Mouse (Mus musculus) MEL (cell line): ENCODE measurements around the gene Ogg1. TPM values are rescaled to one million over a fixed set of nuclear protein-coding genes. Genes with fewer than 3 reads are reported as not detected.

Source experiments
- DNase-seq: peaks from one replicate; pipeline ENCODE4 v3.0.0; 2011; ENCODE audit warnings: low read depth, low spot score
- H3K27ac ChIP-seq: 2 replicates; pipeline ENCODE4 v1.5.1; 2012; ENCODE audit warnings: low read depth, mild to moderate bottlenecking, control low read depth, low read length, moderate library complexity; ENCODE audit not compliant: control insufficient read depth
- H3K27me3 ChIP-seq, 2 experiments: fragments of 150-350 bp in 1 of 2; sonication (generic) in 1 of 2; 2 replicates each; pipeline ENCODE4 v1.6.1; 2012; ENCODE audit warnings: low read length in 2 of 2, mild to moderate bottlenecking in 2 of 2, improper control_type of control experiment in 1 of 2, moderate library complexity in 1 of 2; ENCODE audit not compliant: insufficient read depth in 2 of 2, control insufficient read depth in 1 of 2
- H3K36me3 ChIP-seq, 2 experiments: 2 replicates each; pipeline ENCODE4 v1.6.1; 2012 to 2014; ENCODE audit warnings: low read length in 2 of 2, improper control_type of control experiment in 1 of 2, inconsistent platforms in 1 of 2, mild to moderate bottlenecking in 1 of 2; ENCODE audit not compliant: insufficient read depth in 2 of 2, control insufficient read depth in 1 of 2
- H3K4me1 ChIP-seq, 2 experiments: fragments of 150-350 bp in 1 of 2; sonication (generic) in 1 of 2; 2 replicates each; pipeline ENCODE4 v1.6.1; 2012; ENCODE audit warnings: low read length in 2 of 2, improper control_type of control experiment in 1 of 2, mild to moderate bottlenecking in 1 of 2; ENCODE audit not compliant: insufficient read depth in 2 of 2, control insufficient read depth in 1 of 2
- H3K4me3 ChIP-seq, 2 experiments: fragments of 150-350 bp in 1 of 2; sonication (generic) in 1 of 2; 2 replicates each; pipeline ENCODE4 v1.5.1; 2012; ENCODE audit warnings: low read depth in 2 of 2, low read length in 2 of 2, mild to moderate bottlenecking in 2 of 2, moderate library complexity in 2 of 2, control low read depth in 1 of 2, improper control_type of control experiment in 1 of 2; ENCODE audit not compliant: control insufficient read depth in 1 of 2, insufficient read depth in 1 of 2
- H3K79me2 ChIP-seq: 2 replicates; pipeline ENCODE4 v1.6.1; 2012; ENCODE audit warnings: mild to moderate bottlenecking, low read length, moderate library complexity; ENCODE audit not compliant: control insufficient read depth, poor library complexity, insufficient read depth
- H3K9ac ChIP-seq: 2 replicates; pipeline ENCODE4 v1.6.1; 2012; ENCODE audit warnings: low read depth, mild to moderate bottlenecking, control low read depth, low read length, moderate library complexity; ENCODE audit not compliant: control insufficient read depth, poor library complexity, severe bottlenecking
- H3K9me3 ChIP-seq: fragments of 150-350 bp; sonication (generic); replicated peaks from 2 replicates; pipeline ENCODE4 v1.6.1; 2012; ENCODE audit warnings: mild to moderate bottlenecking, low read length, improper control_type of control experiment, moderate library complexity; ENCODE audit not compliant: insufficient read depth
- CHD1 ChIP-seq: IDR thresholded peaks from 2 replicates; pipeline ENCODE4 v1.6.1; 2012; ENCODE audit warnings: low read depth, mild to moderate bottlenecking, inconsistent platforms, low read length, improper control_type of control experiment
- CTCF ChIP-seq, 3 experiments: IDR thresholded peaks in 2 of 3; conservative IDR thresholded peaks in 1 of 3; 2 replicates each; pipeline ENCODE4 v1.5.1; 2011 to 2012; ENCODE audit warnings: low read length in 3 of 3, low read depth in 2 of 3, mild to moderate bottlenecking in 2 of 3, improper control_type of control experiment in 1 of 3, inconsistent platforms in 1 of 3, mixed read lengths in 1 of 3, moderate library complexity in 1 of 3; ENCODE audit not compliant: control insufficient read depth in 1 of 3, insufficient read depth in 1 of 3, poor library complexity in 1 of 3, severe bottlenecking in 1 of 3
- ELF1 ChIP-seq: IDR thresholded peaks from 2 replicates; pipeline ENCODE4 v1.6.1; 2014; ENCODE audit warnings: low read depth, mild to moderate bottlenecking, inconsistent platforms, low read length, improper control_type of control experiment, moderate library complexity
- GATA1 ChIP-seq: IDR thresholded peaks from 2 replicates; pipeline ENCODE4 v1.6.1; 2011; ENCODE audit warnings: low read depth, low read length, improper control_type of control experiment
- KAT2A ChIP-seq: conservative IDR thresholded peaks from 2 replicates; pipeline ENCODE4 v1.6.1; 2012; ENCODE audit warnings: low read depth, low read length, improper control_type of control experiment, inconsistent platforms
- MAFK ChIP-seq: IDR thresholded peaks from 2 replicates; pipeline ENCODE4 v1.6.1; 2011; ENCODE audit warnings: low read depth, mild to moderate bottlenecking, low read length, improper control_type of control experiment, borderline replicate concordance
- MAX ChIP-seq: IDR thresholded peaks from 2 replicates; pipeline ENCODE4 v1.6.1; 2011; ENCODE audit warnings: low read length, improper control_type of control experiment
- MAZ ChIP-seq: IDR thresholded peaks from 2 replicates; pipeline ENCODE4 v1.6.1; 2012; ENCODE audit warnings: low read depth, mild to moderate bottlenecking, inconsistent platforms, low read length, improper control_type of control experiment
- MYB ChIP-seq: IDR thresholded peaks from 2 replicates; pipeline ENCODE4 v1.6.1; 2011; ENCODE audit warnings: mild to moderate bottlenecking, low read depth, low read length, improper control_type of control experiment
- NELFE ChIP-seq: IDR thresholded peaks from 2 replicates; pipeline ENCODE4 v1.6.1; 2011; ENCODE audit warnings: low read depth, low read length, improper control_type of control experiment
- POLR2AphosphoS2 ChIP-seq: IDR thresholded peaks from 2 replicates; pipeline ENCODE4 v1.6.1; 2011; ENCODE audit warnings: low read length, improper control_type of control experiment
- RAD21 ChIP-seq: IDR thresholded peaks from 2 replicates; pipeline ENCODE4 v1.6.1; 2011; ENCODE audit warnings: mild to moderate bottlenecking, low read depth, low read length, improper control_type of control experiment
- RCOR1 ChIP-seq: IDR thresholded peaks from 2 replicates; pipeline ENCODE4 v1.6.1; 2012; ENCODE audit warnings: low read depth, mild to moderate bottlenecking, inconsistent platforms, low read length, improper control_type of control experiment
- SMC3 ChIP-seq: IDR thresholded peaks from 2 replicates; pipeline ENCODE4 v1.6.1; 2011; ENCODE audit warnings: low read depth, low read length, improper control_type of control experiment
- TBP ChIP-seq: IDR thresholded peaks from 2 replicates; pipeline ENCODE4 v1.8.0; 2011; ENCODE audit warnings: low read depth, low read length, improper control_type of control experiment
- ZC3H11A ChIP-seq: IDR thresholded peaks from 2 replicates; pipeline ENCODE4 v1.6.1; 2012; ENCODE audit warnings: low read depth, mild to moderate bottlenecking, inconsistent platforms, low read length, improper control_type of control experiment
- ZKSCAN1 ChIP-seq: IDR thresholded peaks from 2 replicates; pipeline ENCODE4 v1.6.1; 2012; ENCODE audit warnings: low read depth, mild to moderate bottlenecking, inconsistent platforms, low read length, improper control_type of control experiment, moderate library complexity
- ZNF384 ChIP-seq: IDR thresholded peaks from 2 replicates; pipeline ENCODE4 v1.6.1; 2012; ENCODE audit warnings: low read depth, mild to moderate bottlenecking, inconsistent platforms, low read length, improper control_type of control experiment
- polyA plus RNA-seq, 2 experiments: library from polyadenylated mRNA; stranded (reverse) in 1 of 2; unstranded in 1 of 2; fragments of >175 nt in 1 of 2; fragments of >200 nt in 1 of 2; gene quantifications; 2 replicates each; pipeline versions ENCODE4 v1.2.1 to v1.2.4; 2012; ENCODE audit warnings: low replicate concordance in 2 of 2, low read depth in 1 of 2; ENCODE audit not compliant: insufficient read length in 2 of 2, insufficient read depth in 1 of 2, missing spikeins in 1 of 2
- total RNA-seq: library from RNA; depleted of rRNA; stranded (reverse); fragments of 300-350 nt; gene quantifications from 2 replicates; pipeline ENCODE4 v1.2.3, GENCODE M21; 2012

The Ogg1 gene
- total and polyA plus RNA-seq, 3 experiments, result 8.7 to 20.0 TPM; not detected in 1

DNA sequence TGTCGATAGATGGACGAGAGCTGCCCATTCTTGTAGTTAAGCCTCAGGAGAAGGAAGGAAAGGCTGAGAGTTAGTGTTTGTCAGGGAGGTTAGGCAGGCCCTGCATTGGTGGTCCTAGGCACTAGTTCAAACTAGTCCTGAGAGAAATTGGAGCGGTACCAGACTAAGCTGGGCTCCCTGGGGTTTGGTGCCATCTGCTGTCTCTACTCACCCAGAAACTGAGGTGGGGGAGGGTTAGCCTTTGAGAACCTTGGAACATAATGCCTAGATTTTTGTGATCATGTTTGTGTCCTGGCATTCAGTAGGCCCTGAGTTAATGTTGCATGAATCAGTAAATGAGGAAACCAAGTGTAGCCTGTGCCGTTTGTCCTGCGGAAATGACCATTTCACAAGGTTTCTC lies 18.6 kb upstream of the Ogg1 start:
- Histone ChIP-seq H3K9me3 (no peaks in the 10 kb centered on the region), H3K36me3 (peaks cover 16% of the 10 kb centered on the region in 2 experiments), H3K27ac (peak overlapping the region; percentile 99; the same call in 1 of the 2 replicates), H3K9ac (peak overlapping the region; percentile 99), H3K4me1 (peaks cover 13 to 15% of the 10 kb centered on the region in 2 experiments), H3K27me3 (no peaks in the 10 kb centered on the region), H3K79me2 (peaks cover 38% of the 10 kb centered on the region), H3K4me3 (peak overlapping the region; percentile 71 to 97)
- DNase-seq, result no peak
- no peak for TF ChIP-seq ZKSCAN1
- TF ChIP-seq KAT2A, result no peak
- TF ChIP-seq MAZ, result no peak
- TF ChIP-seq RCOR1, result no peak
- no peak for TF ChIP-seq ELF1
- peak; percentile 24 for TF ChIP-seq SMC3
- no peak for TF ChIP-seq MAX
- no peak for TF ChIP-seq CHD1
- peak; percentile 38 for TF ChIP-seq RAD21
- no peak for TF ChIP-seq TBP
- TF ChIP-seq CTCF (IDR thresholded peaks at IDR 0.05 in 2 of 3, conservative IDR thresholded peaks at IDR 0.05 in 1 of 3; ENCODE audit: control insufficient read depth in 1 of 3, insufficient read depth in 1 of 3, low read depth in 2 of 3, low read length in 3 of 3, poor library complexity in 1 of 3, severe bottlenecking in 1 of 3), result peak in 2 of 3 experiments; percentile 20 to 26; a peak in 3 of 6 replicates
- no peak for TF ChIP-seq GATA1

DNA sequence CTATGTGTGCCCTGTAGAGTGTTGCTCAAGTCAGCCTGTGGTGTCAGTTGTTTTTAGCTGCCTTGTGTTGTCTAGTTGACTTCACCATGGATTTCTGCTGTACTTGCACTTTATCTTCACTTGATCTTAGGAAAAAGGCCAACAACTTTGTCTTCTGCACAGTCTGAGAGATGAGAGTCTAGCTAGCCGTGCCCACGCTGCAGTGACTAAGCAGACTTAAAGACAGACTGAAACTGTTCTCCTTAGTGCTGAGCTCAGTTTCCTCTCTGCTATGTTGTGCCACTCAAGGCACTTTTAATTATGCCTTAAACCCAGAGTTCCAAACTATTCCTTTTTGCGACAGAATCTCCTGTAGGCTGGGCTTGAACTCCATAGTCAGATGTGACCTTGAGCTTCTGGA lies 10.8 kb upstream of the Ogg1 start:
- DNase-seq, result no peak
- no peak for TF ChIP-seq NELFE
- TF ChIP-seq POLR2AphosphoS2, result no peak
- no peak for TF ChIP-seq ZNF384
- no peak for TF ChIP-seq MAFK
- no peak for TF ChIP-seq MYB
- TF ChIP-seq ZC3H11A, result no peak
- TF ChIP-seq, all 39 proteins: peak for 0
- no peak overlapping the region for H3K27ac ChIP-seq

More for the DNA sequence above, 10.8 kb upstream of the Ogg1 start:
- Histone ChIP-seq H3K79me2 (peaks cover 3% of the 10 kb centered on the region), H3K27me3 (no peaks in the 10 kb centered on the region), H3K4me3 (no peak overlapping the region), H3K9ac (no peak overlapping the region), H3K9me3 (no peaks in the 10 kb centered on the region), H3K36me3 (peaks cover 0 to 23% of the 10 kb centered on the region in 2 experiments; a peak in 3 of 4 replicates), H3K4me1 (no peaks in the 10 kb centered on the region)
